ENCODE assay signal across 10 mouse cellular contexts in genomic region chr8:21992184-21992583, GRCm38 (mm10). TPM values are rescaled to one million over a fixed set of nuclear protein-coding genes. Genes with fewer than 3 reads are reported as not detected.
DNase-seq lines count a peak whose midpoint lies in the region; ATAC-seq and TF ChIP-seq lines count a peak whose summit lies in the region.
"Had no signal": no experiment of that assay in that cellular context is flagged by ENCODE, and none has a peak within 500 bp of the region (broad histone marks: within the 10 kb centered on the region; RNA-seq: fewer than 3 reads in every experiment).

No protein-coding gene starts in this region.

- no peak overlapping the region for H3K4me3 ChIP-seq in neural tube, embryonic 11.5 days (ENCODE audit: low read depth, low read length)
- no peak overlapping the region for H3K4me3 ChIP-seq in forebrain, embryonic 14.5 days (ENCODE audit: low read depth, low read length)
- H3K4me3 ChIP-seq in hindbrain, postnatal 0 days (ENCODE audit: low read length) = no peak overlapping the region
- no peak overlapping the region for H3K4me3 ChIP-seq in left cerebral cortex, adult 2 months
- H3K4me3 ChIP-seq in midbrain, embryonic 15.5 days = no peak overlapping the region
- H3K4me3 ChIP-seq: liver, embryonic 13.5 days had no signal

- 29% methylated on average over 6 of the region's 6 CpGs for WGBS in neural tube, embryonic 11.5 days
- 21% methylated on average over 6 of the region's 6 CpGs for WGBS in forebrain, embryonic 14.5 days
- 26% methylated on average over 6 of the region's 6 CpGs for WGBS in hindbrain, postnatal 0 days
- WGBS in midbrain, embryonic 15.5 days = 20% methylated on average over 6 of the region's 6 CpGs

- H3K36me3 ChIP-seq in neural tube, embryonic 11.5 days (ENCODE audit: control insufficient read depth, insufficient read depth, low read length) = no peaks in the 10 kb centered on the region
- H3K36me3 ChIP-seq in forebrain, embryonic 14.5 days (ENCODE audit: control insufficient read depth, insufficient read depth, low read length) = no peaks in the 10 kb centered on the region
- no peaks in the 10 kb centered on the region for H3K36me3 ChIP-seq in hindbrain, postnatal 0 days (ENCODE audit: insufficient read depth, low read length)
- H3K36me3 ChIP-seq in midbrain, embryonic 15.5 days (replicated peaks) = no peaks in the 10 kb centered on the region

- ATAC-seq in neural tube, embryonic 11.5 days (ENCODE audit: insufficient read depth, low FRiP score, low TSS enrichment) = no peak; the same call in 1 of the 2 replicates
- peak; percentile 83; the same call in 1 of the 2 replicates for ATAC-seq in forebrain, embryonic 14.5 days
- peak; percentile 87 for ATAC-seq in hindbrain, postnatal 0 days
- peak; percentile 90 for ATAC-seq in midbrain, embryonic 15.5 days (replicated peaks)

- no peak overlapping the region for H3K9ac ChIP-seq in neural tube, embryonic 11.5 days (ENCODE audit: low read length)
- H3K9ac ChIP-seq in forebrain, embryonic 14.5 days (ENCODE audit: low read length) = no peak overlapping the region
- H3K9ac ChIP-seq in hindbrain, postnatal 0 days (replicated peaks; ENCODE audit: low read length) = no peak overlapping the region
- H3K9ac ChIP-seq in midbrain, embryonic 15.5 days = no peak overlapping the region
- H3K9ac ChIP-seq: liver, embryonic 13.5 days had no signal

- DNase-seq in neural tube, embryonic 11.5 days (ENCODE audit: low spot score) = peak; percentile 31
- no peak for DNase-seq in neural tube, embryonic 10.5 days (ENCODE audit: extremely low spot score, low spot score)
- DNase-seq in brain, adult 2 months (ENCODE audit: low read depth, low spot score) = peak; percentile 83
- peak; percentile 62 for DNase-seq in forebrain, embryonic 14.5 days (ENCODE audit: low spot score)
- DNase-seq in hindbrain, postnatal 0 days (ENCODE audit: low spot score) = peak; percentile 69
- DNase-seq in left cerebral cortex, adult 2 months (ENCODE audit: extremely low spot score in 1 of 2, low spot score in 2 of 2) = peak; percentile 53 to 65
- DNase-seq in thymus, postnatal 25 days = peak; percentile 6
- DNase-seq: liver, embryonic 13.5 days had no signal

- H3K4me1 ChIP-seq in neural tube, embryonic 11.5 days (ENCODE audit: control insufficient read depth, insufficient read depth, low read length) = no peaks in the 10 kb centered on the region
- H3K4me1 ChIP-seq in forebrain, embryonic 14.5 days (ENCODE audit: control insufficient read depth, insufficient read depth, low read length) = no peaks in the 10 kb centered on the region
- H3K4me1 ChIP-seq in hindbrain, postnatal 0 days (ENCODE audit: insufficient read depth, low read length) = no peaks in the 10 kb centered on the region
- no peaks in the 10 kb centered on the region for H3K4me1 ChIP-seq in midbrain, embryonic 15.5 days
- H3K4me1 ChIP-seq: liver, embryonic 13.5 days had no signal

- H3K9me3 ChIP-seq in neural tube, embryonic 11.5 days (ENCODE audit: control insufficient read depth, low read length) = no peaks in the 10 kb centered on the region
- H3K9me3 ChIP-seq in forebrain, embryonic 14.5 days (replicated peaks; ENCODE audit: control insufficient read depth, low read length) = no peaks in the 10 kb centered on the region
- no peaks in the 10 kb centered on the region for H3K9me3 ChIP-seq in hindbrain, postnatal 0 days (ENCODE audit: low read length)
- no peaks in the 10 kb centered on the region for H3K9me3 ChIP-seq in midbrain, embryonic 15.5 days
- H3K9me3 ChIP-seq: liver, embryonic 13.5 days had no signal

- H3K27ac ChIP-seq in neural tube, embryonic 11.5 days (ENCODE audit: low read depth, low read length) = no peak overlapping the region
- H3K27ac ChIP-seq in forebrain, embryonic 14.5 days (ENCODE audit: low read depth, low read length) = no peak overlapping the region
- no peak overlapping the region for H3K27ac ChIP-seq in hindbrain, postnatal 0 days
- no peak overlapping the region for H3K27ac ChIP-seq in left cerebral cortex, adult 2 months
- no peak overlapping the region for H3K27ac ChIP-seq in midbrain, embryonic 15.5 days
- H3K27ac ChIP-seq: liver, embryonic 13.5 days had no signal

- TF ChIP-seq CTCF in hindbrain, postnatal 0 days (IDR thresholded peaks at IDR 0.05; ENCODE audit: low read depth) = peak; percentile 84
- TF ChIP-seq CTCF in left cerebral cortex, adult 2 months (IDR thresholded peaks at IDR 0.05) = peak; percentile 88

- no peaks in the 10 kb centered on the region for H3K27me3 ChIP-seq in neural tube, embryonic 11.5 days (ENCODE audit: control insufficient read depth, insufficient read depth, low read length)
- no peaks in the 10 kb centered on the region for H3K27me3 ChIP-seq in forebrain, embryonic 14.5 days (replicated peaks; ENCODE audit: control insufficient read depth, insufficient read depth, low read length)
- H3K27me3 ChIP-seq in hindbrain, postnatal 0 days (ENCODE audit: insufficient read depth, low read length) = no peaks in the 10 kb centered on the region
- H3K27me3 ChIP-seq in midbrain, embryonic 15.5 days (replicated peaks) = no peaks in the 10 kb centered on the region
- H3K27me3 ChIP-seq: liver, embryonic 13.5 days had no signal

- H3K4me2 ChIP-seq in neural tube, embryonic 11.5 days (ENCODE audit: low read depth) = no peak overlapping the region
- H3K4me2 ChIP-seq in forebrain, embryonic 14.5 days (ENCODE audit: low read length) = no peak overlapping the region
- H3K4me2 ChIP-seq in hindbrain, postnatal 0 days (ENCODE audit: low read depth, low read length) = no peak overlapping the region
- no peak overlapping the region for H3K4me2 ChIP-seq in midbrain, embryonic 15.5 days
- H3K4me2 ChIP-seq: liver, embryonic 13.5 days had no signal

- intact Hi-C loops in left cerebral cortex, adult 2 months (cut with DNase I) = loop anchor here (5.0 to 10.0 kb wide), 3 partner anchors 55 to 403 kb away; partner anchors contain the start of genes Nek3 and Slc25a15

RNA-seq across cellular contexts. Expression of gene Ccdc70, which starts 22.6 kb away (rescaled TPM):
- not detected in 2 replicates for polyA plus RNA-seq in neural tube, embryonic 11.5 days (2014; fragmentation: Nextera tagmentation; extraction: Ambion mirVana)
- not detected in 2 replicates for polyA plus RNA-seq in forebrain, embryonic 14.5 days (2014; fragmentation: Nextera tagmentation; extraction: Ambion mirVana)
- total RNA-seq in hindbrain, postnatal 0 days (2014; rRNA removed) = not detected in 2 replicates
- not detected in 2 replicates for polyA plus RNA-seq in hindbrain, postnatal 0 days (2015; fragmentation: Nextera tagmentation; extraction: Ambion mirVana)
- not detected for total RNA-seq in left cerebral cortex, adult 2 months (2021)
- polyA plus RNA-seq in midbrain, embryonic 15.5 days (2015; fragmentation: Nextera tagmentation; extraction: Ambion mirVana) = not detected in 2 replicates
- total RNA-seq: adrenal gland, adult 18-20 months had no signal
- polyA plus RNA-seq: liver, embryonic 13.5 days had no signal

RNA-seq across cellular contexts. Expression of gene Fam90a1a, which starts 33.7 kb away (rescaled TPM):
- polyA plus RNA-seq in neural tube, embryonic 11.5 days (2014; fragmentation: Nextera tagmentation; extraction: Ambion mirVana) = not detected in 2 replicates
- not detected in 2 replicates for polyA plus RNA-seq in forebrain, embryonic 14.5 days (2014; fragmentation: Nextera tagmentation; extraction: Ambion mirVana)
- not detected in 2 replicates for total RNA-seq in hindbrain, postnatal 0 days (2014; rRNA removed)
- not detected in 2 replicates for polyA plus RNA-seq in hindbrain, postnatal 0 days (2015; fragmentation: Nextera tagmentation; extraction: Ambion mirVana)
- total RNA-seq in left cerebral cortex, adult 2 months (2021) = not detected
- polyA plus RNA-seq in midbrain, embryonic 15.5 days (2015; fragmentation: Nextera tagmentation; extraction: Ambion mirVana) = not detected in 2 replicates
- total RNA-seq: adrenal gland, adult 18-20 months had no signal
- polyA plus RNA-seq: liver, embryonic 13.5 days had no signal

RNA-seq across cellular contexts. Expression of gene Defb13, which starts 45.6 kb away (rescaled TPM):
- polyA plus RNA-seq in neural tube, embryonic 11.5 days (2014; fragmentation: Nextera tagmentation; extraction: Ambion mirVana) = not detected in 2 replicates
- not detected in 2 replicates for polyA plus RNA-seq in forebrain, embryonic 14.5 days (2014; fragmentation: Nextera tagmentation; extraction: Ambion mirVana)
- not detected in 2 replicates for total RNA-seq in hindbrain, postnatal 0 days (2014; rRNA removed)
- polyA plus RNA-seq in hindbrain, postnatal 0 days (2015; fragmentation: Nextera tagmentation; extraction: Ambion mirVana) = not detected in 2 replicates
- not detected for total RNA-seq in left cerebral cortex, adult 2 months (2021)
- polyA plus RNA-seq in midbrain, embryonic 15.5 days (2015; fragmentation: Nextera tagmentation; extraction: Ambion mirVana) = not detected in 2 replicates
- total RNA-seq: adrenal gland, adult 18-20 months had no signal
- polyA plus RNA-seq: liver, embryonic 13.5 days had no signal

RNA-seq across cellular contexts. Expression of gene Defb35, which starts 54.0 kb away (rescaled TPM):
- not detected in 2 replicates for polyA plus RNA-seq in neural tube, embryonic 11.5 days (2014; fragmentation: Nextera tagmentation; extraction: Ambion mirVana)
- not detected in 2 replicates for polyA plus RNA-seq in forebrain, embryonic 14.5 days (2014; fragmentation: Nextera tagmentation; extraction: Ambion mirVana)
- not detected in 2 replicates for total RNA-seq in hindbrain, postnatal 0 days (2014; rRNA removed)
- polyA plus RNA-seq in hindbrain, postnatal 0 days (2015; fragmentation: Nextera tagmentation; extraction: Ambion mirVana) = not detected in 2 replicates
- not detected for total RNA-seq in left cerebral cortex, adult 2 months (2021)
- not detected in 2 replicates for polyA plus RNA-seq in midbrain, embryonic 15.5 days (2015; fragmentation: Nextera tagmentation; extraction: Ambion mirVana)
- total RNA-seq: adrenal gland, adult 18-20 months had no signal
- polyA plus RNA-seq: liver, embryonic 13.5 days had no signal

RNA-seq across cellular contexts. Expression of gene Defb15, which starts 59.7 kb away (rescaled TPM):
- polyA plus RNA-seq in neural tube, embryonic 11.5 days (2014; fragmentation: Nextera tagmentation; extraction: Ambion mirVana) = not detected in 2 replicates
- not detected in 2 replicates for polyA plus RNA-seq in forebrain, embryonic 14.5 days (2014; fragmentation: Nextera tagmentation; extraction: Ambion mirVana)
- not detected in 2 replicates for total RNA-seq in hindbrain, postnatal 0 days (2014; rRNA removed)
- not detected in 2 replicates for polyA plus RNA-seq in hindbrain, postnatal 0 days (2015; fragmentation: Nextera tagmentation; extraction: Ambion mirVana)
- total RNA-seq in left cerebral cortex, adult 2 months (2021) = not detected
- polyA plus RNA-seq in midbrain, embryonic 15.5 days (2015; fragmentation: Nextera tagmentation; extraction: Ambion mirVana) = not detected in 2 replicates
- total RNA-seq: adrenal gland, adult 18-20 months had no signal
- polyA plus RNA-seq: liver, embryonic 13.5 days had no signal
